Mouse (Mus musculus): Measurements from ENCODE around the gene Slc8a1. TPM values are rescaled to one million over a fixed set of nuclear protein-coding genes. Genes with fewer than 3 reads are reported as not detected.

The Slc8a1 gene
- polyA plus RNA-seq (2017; shearing (Covaris generic)), result under 1 TPM in 1 of 3 experiments, not detected in 2; 0.04 TPM

DNA sequence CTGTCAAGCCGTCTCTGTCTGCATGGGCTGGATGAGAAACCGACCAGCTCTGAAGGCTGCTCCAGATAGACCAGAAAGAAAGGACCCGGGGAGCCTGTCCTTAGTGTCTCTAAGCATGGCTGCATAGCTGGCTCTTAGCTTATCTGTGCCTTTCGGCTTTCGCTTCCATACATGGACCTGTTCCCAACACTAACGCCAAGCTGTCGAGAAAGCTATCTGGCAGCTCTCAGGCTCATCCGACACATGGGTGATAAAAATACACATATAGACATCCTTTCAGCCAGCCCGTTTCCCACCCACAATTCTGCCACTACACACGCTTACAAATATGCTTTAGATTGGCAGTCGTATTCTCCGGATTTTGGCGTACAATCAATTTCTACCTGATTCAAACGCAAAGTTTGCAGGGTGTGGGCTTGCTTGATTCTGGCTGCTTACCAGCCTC is at the start of gene Slc8a1:
Slc8a1 (minus strand) TSS at position 67 of the 445 bp plus-strand sequence.
- ATAC-seq, result no peak

DNA sequence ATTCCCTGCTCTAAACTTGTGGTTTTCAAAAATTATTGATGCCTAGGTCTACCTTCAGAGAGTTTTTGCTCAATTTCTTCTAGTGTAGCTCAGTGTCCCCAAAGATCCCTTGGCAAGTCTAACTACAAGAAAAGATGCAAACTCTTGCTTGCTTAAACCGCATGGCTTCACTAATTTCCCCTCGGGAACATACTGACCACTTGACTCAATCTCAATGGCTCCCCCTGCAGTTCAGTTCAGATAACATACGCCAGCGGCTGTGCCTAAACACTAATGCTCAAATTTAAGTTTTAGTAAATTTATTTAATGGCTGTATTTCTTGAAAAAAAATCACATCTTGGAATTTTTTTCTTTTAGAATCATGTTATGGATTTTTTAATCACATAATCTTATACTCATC is 49.2 kb upstream of the Slc8a1 start:
- ATAC-seq, result no peak

DNA sequence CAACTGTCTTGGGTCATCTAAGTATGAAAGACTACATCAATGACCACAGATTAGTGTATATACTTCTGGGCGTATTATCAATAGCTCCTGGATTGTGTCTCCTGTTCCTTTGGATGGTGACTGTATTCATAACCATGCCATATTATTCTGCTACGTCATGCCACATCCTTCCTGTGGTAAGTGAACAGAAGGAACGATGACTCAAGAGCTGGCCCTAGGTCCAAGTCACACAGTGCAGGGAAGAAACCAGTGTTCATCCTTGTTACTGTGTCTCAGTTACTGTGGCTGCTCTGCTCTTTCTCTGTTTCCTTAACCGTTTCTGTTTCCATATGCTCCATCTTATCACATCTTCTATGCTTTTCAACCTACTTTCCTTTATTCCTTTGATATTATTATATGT is 44.1 kb upstream of the Slc8a1 start:
- no peak for ATAC-seq

DNA sequence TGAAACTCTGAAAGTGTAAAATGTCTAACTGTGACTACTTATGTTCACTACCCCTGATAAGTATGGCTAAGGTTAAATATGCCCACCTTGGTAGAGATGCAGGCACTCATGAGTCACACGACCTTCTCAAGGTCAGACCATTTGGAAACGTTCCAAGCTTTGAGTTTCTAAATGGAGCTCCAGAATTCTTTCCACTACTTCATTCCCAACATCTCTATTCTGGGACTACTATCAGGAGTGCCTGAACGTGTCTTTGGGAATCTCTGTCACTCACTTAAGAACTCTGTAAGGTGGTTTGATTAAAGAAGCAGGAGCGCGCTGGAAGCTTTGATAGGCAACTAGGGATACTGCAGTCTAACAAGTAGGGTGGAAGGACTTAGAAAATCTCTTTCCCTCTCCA is 43.3 kb upstream of the Slc8a1 start:
- no peak for ATAC-seq

DNA sequence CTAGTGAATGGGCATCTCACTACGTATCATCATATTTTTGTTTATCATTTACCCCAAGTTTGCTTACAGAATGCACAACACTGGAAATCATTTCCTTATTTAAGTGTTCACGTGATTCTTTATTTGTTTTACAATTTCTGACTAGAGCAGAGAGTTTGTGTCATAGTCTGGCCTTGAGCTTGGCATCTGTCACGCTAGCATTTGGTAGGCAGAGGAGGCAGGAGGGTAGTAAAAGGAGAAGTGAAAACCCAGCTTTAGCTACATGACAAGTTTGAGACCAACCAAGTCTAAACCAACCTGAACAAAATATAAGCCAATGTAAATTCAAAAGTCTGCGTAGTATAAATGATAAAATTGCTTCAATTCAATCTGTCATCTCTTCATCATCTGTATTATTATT is 41.7 kb upstream of the Slc8a1 start:
- ATAC-seq, result no peak

DNA sequence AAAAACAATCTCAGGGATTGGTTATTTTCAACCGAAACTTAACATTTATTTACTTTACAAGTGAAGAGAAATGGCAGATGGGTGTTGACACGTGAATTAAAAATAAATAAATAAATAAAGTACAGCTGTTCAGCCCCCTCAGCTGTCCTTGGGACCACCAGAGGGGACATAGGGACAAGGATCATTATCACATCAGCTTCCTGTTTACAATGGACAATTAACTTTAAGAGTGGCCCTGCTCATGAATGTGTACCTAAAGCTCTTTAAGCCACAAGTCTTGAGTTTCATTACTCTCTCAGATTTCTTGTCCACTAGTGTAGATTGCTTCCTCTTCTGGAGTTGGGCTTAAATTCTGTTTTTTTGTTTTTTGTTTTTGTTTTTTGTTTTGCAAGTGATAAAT is 12.5 kb upstream of the Slc8a1 start:
- no peak for ATAC-seq

DNA sequence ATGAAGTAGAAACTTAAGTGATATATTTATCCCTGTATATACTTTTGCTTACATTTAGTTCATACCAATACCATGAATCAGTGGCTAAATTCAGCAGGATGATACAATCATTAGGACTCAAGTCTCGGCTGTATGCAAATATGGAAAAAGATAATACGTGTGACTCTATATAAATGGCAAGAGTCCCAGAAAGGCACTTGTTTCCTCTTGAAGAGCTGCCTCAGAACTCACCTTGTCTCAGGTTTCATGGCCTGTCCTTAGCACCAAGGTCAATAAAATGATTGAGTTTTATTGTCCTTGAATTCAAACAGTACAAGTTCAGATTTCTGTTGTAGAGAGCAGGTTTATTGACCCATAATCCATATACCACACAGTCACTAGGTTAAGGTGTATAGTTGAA is 4.9 kb upstream of the Slc8a1 start:
- no peak for ATAC-seq

DNA sequence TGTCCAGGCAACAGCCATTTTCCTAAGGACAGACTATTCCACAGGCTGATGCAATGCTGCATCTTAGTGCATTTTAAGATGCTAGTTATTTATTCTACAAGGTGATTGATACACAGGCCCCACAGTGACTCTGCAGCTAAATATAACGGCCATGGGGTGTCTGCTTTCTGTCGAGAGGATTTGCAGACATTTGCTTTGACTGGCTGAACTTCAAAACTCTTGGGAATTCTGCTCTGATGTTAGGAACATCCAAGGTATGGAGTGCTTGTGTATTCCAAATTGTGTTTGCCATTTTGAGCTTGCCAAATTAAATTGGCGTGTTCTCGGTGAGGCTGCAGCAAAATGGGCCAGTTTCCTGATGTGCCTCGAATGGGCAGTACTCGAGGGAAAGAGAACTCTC is 2.4 kb upstream of the Slc8a1 start:
- ATAC-seq, result no peak

DNA sequence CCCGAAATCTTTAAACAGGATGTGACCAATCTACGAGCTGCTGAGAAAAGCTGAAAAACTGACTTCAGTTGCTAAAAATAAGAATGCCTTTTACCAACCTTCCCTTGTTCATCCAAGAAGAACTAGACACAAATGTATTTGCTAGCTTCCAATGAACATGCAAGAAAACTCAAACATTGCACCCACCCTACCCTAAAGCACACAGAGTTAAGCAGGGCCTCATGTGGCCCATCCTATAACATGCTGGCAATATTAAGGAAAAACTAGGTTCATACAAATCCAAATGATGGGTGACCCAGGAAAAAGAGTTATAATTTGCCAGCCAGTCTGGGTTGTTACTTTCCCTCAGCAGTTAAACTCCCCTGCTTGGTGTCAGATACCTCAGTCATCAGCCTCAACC is 398 bp downstream of the Slc8a1 start:
- no peak for ATAC-seq

DNA sequence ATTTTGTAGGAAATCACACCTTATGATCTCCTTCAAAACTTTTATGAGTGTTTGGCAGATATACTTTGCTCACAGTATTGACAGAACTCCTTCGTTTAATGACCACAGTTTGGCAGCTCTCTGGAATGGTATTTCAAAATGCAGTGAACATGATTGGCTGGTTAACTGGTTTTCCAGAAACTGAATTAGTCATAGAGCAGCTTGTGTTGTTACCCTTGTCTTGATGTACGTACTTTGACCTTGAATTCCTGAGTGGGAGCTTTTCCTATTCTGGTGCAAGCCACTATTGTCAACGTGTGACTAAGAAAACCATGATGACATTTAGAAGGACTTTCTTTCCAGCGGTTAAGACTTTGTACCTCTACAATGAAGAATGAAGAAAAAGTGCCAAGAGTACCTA is 868 bp downstream of the Slc8a1 start:
- no peak for ATAC-seq

DNA sequence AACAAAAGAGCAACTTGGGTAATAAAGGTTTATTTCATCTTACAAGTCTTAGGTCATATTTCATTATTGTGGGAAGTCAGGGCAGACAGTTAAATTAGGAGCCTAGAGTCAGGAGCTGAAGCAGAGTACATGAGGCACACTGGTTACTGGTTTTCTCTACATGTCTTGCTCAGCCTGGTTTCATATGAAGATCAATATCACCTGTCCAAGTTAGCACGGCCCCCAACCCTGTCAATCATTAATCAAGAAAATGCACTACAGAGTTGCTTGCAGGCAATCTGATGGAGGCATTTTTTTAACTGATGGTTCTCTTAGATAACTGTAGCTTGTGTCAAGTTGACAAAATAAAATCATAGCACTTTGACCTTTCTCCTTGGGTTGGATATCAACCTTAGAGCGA is 2.6 kb downstream of the Slc8a1 start:
- ATAC-seq, result no peak

DNA sequence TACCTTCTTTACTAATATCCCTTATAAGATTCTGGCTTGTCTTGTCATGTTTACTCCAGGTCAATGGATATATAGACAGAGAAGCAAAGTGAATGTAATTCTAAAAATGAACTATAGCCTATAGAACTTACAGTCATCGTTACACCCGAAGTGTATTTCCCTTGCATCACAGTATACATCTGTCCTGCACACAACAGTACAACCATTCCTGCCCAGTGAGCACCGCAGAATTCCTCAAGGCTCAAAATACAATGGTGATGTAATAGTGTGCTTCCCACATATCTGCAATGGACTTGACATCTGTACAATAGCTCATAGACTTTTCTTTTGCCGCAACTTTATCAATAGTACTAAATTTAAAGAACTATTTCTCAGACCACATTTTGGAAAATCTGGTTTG is 8.3 kb downstream of the Slc8a1 start:
- no peak for ATAC-seq

DNA sequence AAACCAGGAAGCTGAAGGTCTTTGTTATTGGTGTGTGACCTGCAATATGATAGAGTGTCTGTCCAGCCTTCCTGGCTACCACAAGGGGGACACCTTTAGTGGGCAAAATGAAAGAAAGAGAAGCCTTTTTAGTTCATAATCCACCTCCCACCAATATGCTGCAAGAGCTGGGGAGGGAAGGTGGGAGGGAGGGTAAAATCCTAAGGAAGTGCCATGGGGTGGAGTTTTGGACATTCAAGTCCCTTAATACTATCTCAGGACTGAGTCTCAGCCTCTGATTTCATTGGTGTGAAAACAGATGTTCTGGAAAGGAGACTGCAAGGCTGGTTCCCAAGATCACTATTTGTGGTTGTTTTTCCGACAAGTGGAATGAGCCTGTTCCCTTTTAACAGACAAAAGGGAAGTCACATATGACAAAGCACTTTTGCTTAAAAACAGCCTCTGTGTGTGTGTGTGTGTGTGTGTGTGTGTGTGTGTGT is 25.9 kb downstream of the Slc8a1 start:
- ATAC-seq, result no peak

DNA sequence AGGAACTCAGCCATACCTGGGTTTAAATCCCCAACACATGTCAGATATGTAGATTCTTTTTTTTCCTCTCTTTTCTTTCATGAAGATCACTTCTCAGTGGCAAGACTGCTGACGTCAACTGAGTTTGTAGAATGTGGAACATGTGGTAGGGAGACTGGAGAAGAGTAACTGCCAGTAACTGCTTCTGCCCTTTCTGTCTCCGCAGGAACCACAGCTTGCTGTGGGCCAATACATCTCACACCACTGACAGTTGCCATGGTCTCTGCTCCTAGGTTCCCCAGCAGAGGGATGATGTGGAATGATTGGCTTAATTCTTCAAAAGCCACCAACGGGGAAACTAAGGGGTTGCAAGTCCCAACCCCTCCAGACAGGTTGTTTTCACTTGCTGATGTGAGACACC is 33.4 kb downstream of the Slc8a1 start:
- no peak for ATAC-seq

DNA sequence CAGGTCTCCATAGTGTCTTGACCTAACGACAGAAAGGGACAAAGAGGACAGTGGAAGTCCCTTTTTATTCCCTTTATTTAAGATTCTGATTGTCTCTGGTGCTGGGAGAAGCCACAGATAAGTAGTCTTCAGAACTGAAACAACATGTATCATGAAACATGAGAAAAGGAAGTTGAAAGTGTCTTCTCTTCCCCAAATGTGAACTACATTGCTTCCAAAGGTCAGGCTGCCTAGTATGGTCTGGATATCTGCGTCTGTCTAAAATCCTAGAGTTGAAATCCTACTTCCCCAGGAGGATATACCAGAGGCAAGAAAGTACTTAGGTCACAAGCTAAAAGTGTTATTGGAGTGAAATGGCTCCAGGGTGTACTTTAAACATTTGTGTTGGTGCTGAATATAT is 34.9 kb downstream of the Slc8a1 start:
- ATAC-seq, result no peak

DNA sequence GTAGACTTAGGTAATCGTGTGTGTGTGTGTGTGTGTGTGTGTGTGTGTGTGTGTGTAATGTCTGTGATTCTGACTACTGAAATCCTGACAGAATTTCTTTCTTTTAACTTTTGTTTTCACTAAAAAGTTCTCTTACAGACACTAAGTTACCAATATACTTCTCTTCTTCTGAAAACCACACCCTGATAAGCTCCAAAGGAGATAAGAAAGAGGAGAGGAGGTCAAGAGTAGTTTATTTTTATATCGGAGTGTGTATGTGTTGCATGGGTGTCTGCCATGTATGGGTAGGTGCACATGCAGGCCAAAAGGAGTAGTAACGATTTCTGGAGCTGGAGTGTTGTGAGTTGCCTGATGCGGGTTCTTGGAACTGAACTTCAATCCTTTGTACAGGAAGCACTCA is 36.5 kb downstream of the Slc8a1 start:
- no peak for ATAC-seq

DNA sequence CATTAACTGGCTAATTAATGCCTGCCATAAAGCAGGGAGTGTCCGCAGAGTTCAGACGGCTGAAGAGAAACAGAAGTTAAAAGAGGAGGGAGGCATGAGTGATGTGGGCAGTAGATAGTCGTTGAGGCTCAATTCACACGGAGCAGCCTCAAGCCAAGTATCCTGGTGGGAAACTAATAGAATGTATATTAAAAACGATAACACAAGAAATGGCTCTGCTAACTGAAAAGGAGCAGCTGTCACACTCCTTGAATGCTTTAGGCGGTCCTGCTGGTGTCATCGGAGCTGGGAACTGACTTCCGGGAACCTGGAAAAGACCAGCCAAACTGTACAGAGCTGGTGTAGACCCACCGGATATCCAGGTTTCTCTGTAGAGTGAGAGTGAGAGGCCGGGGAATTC is 39.4 kb downstream of the Slc8a1 start:
- ATAC-seq, result no peak

DNA sequence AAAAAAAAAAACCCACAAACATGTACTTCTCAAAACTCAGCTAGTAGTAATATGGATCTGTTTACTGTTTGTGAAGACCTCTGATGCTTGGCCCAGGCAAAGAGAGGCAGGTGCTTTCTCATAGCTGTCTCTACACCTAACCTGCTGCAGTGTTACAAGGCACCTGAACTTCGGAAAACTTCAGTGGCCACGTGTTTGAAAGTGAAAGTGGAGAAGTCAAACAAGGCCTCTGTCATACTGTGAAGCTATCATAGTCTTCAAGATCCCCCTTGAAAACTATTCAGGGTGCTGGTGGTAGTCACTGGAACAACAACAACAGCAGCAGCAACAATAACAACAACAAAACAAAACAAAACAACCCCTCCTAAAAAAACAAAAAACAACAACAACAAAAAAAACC is 40.5 kb downstream of the Slc8a1 start:
- ATAC-seq, result no peak

DNA sequence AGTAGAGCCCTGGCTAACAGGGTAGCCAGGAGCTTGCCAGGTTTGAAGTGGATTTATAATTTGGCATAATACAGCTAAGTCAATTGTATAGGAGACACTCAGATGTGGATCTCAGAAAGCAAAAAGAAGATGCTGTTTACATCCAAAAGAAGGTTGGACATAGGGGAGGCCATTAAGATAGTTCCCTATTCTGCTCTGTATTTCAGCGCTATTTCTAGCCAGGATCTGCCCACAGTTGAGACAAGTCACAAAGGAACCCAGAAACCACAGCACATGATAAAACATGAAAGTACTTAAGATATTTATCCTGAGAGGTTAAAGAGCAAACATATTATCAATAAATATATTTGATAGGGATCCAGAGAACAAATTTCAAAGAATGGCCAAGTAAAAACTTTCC is 43.2 kb downstream of the Slc8a1 start:
- no peak for ATAC-seq

DNA sequence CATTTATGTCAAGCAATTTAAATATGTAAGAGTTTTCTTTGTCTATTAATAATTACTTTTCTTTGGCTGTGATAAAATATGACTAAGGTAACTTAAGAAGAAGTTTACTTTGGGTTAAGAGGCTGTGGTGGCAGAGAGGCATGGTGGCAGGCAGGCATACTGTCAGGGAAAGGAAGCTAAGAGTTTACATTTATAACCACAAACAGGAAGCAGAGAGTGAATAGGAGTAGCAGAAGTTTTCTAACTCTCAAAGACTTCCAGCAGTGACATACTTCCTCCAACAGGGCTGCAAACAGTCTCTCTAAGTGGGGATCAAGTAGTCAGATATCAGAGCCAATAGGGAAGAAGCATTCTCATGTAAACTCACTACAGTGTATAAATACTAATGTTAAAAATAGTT is 58.6 kb downstream of the Slc8a1 start:
- no peak for ATAC-seq

DNA sequence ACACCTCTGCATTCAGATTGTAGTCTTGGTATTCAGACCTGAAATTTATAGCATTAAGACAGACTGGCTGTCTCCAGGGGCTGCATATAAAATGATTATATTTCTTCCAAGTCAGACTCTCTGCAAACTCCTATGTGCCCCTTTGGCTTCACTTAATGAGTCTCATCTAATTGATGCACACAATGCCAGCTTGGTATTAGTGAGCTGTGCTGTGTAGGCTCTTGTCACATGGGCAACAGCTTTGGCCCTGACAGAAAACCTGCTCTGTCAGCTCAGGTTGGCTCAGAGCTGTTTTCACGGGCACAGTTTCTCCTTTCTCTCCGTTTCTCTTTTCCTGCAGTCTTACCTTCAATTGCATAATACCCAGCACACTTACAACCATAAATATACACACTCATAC is 60.7 kb downstream of the Slc8a1 start:
- ATAC-seq, result no peak

DNA sequence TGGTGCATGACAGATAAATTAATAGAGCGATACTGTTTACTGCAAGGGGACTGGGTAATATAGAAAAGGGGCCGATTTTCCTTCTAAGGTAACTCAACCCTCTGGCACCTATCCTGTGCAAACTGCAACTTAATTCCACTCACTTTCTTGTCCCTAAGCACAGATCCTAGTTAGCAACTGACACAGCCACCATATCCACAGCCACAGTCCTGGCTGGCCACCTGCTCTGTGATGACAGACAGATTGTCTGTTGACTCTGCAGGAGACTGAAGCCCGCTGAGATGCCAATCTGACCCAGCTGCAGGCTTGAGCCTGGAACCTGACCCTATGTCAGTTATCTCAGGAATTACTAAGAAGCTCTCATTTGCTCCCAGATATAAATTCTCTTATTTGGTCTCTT is 62.0 kb downstream of the Slc8a1 start:
- ATAC-seq, result no peak

DNA sequence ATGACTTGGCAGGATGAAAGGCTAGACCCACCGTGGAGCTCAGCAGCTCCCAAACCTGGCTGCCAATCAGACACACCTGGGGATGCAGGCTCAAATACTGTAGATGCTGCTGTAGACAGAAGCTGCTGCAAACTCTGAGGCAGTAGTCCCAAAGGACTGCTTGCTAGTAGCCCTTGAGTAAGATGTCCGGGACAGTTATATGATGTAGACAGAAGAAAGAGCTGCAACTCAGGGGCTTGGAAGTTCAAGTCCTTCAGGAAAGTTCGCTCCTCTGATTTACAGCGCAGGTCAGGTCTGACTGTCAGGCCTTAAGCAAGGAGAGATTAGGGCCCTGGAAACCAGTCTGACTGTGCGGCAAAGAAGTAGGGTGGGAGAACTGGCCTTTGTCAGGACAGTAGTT is 66.9 kb downstream of the Slc8a1 start:
- no peak for ATAC-seq

DNA sequence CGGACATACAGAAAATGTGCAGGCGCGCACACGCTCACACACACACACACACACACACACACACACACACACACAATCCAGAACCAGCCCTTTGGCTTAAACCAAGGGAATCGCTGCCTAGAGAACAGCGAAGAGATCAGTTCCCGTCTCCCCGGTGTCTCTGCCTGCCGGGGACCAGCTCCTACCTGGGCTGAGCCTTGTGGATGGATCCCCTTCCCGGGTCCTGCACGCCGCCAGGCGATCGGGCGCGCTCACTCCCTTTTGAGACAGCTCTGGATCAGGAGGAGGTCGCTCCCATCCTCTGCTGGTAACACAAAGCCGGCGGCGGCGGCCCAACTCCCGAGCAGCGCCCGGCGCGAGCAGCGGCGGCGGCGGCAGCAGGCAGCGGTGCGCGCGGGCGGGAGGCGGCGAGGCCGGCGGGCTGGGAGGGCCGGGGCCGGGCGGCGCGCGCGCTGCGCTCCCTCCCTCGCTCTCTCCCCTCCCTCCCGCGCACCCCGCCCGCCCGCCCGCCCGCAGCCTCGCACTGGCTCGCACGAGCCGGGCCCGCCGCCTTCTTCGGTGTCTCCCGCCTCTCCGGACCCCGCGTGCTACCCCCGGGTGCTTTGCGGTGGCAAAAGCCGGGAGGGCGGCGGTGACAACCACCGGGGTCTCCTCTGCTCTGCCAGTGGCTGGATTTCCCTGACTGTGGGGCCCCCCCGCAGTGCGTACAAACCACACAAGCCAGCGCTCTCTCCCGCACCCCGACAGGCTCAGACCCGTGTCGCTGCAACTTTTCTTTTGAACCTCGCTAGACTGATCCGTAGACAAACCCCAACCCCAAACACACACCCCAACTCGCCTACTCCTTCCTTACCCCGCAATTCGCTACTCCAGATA is 68.1 kb downstream of the Slc8a1 start:
- ATAC-seq, result no peak
